Comparison of ENCODE assay signal across 30 mouse cellular contexts in genomic region chr17:48185252-48185651, GRCm38 (mm10). TPM values are rescaled to one million over a fixed set of nuclear protein-coding genes. Genes with fewer than 3 reads are reported as not detected.
DNase-seq lines count a peak whose midpoint lies in the region; ATAC-seq and TF ChIP-seq lines count a peak whose summit lies in the region.
"Had no signal": no experiment of that assay in that cellular context is flagged by ENCODE, and none has a peak within 500 bp of the region (broad histone marks: within the 10 kb centered on the region; RNA-seq: fewer than 3 reads in every experiment).

No protein-coding gene starts in this region.

- intact Hi-C loops in left cerebral cortex, postnatal 25 days (cut with DNase I): no loop called here

- no peak for ATAC-seq in kidney, postnatal 0 days (replicated peaks; ENCODE audit: low FRiP score, low read depth)
- ATAC-seq in megakaryocyte, adult 5-6 weeks (ENCODE audit: poor library complexity, severe bottlenecking): peak; percentile 98
- no peak for ATAC-seq in forebrain, embryonic 12.5 days (ENCODE audit: low FRiP score)
- ATAC-seq in midbrain, postnatal 0 days (ENCODE audit: low FRiP score): no peak
- ATAC-seq: activated CD4-positive, CD25-positive, alpha-beta regulatory T cell, adult 4 months; intestine, embryonic 16.5 days had no signal

- H3K4me3 ChIP-seq in kidney, postnatal 0 days (replicated peaks; ENCODE audit: low read depth, low read length): no peak overlapping the region
- no peak overlapping the region for H3K4me3 ChIP-seq in forebrain, embryonic 12.5 days (replicated peaks)
- no peak overlapping the region for H3K4me3 ChIP-seq in midbrain, postnatal 0 days (ENCODE audit: low read depth, low read length)
- H3K4me3 ChIP-seq: heart, embryonic 13.5 days; hindbrain, embryonic 15.5 days; kidney, embryonic 15.5 days; liver, embryonic 13.5 days; neural tube, embryonic 13.5 days had no signal

- no peaks in the 10 kb centered on the region for H3K4me1 ChIP-seq in kidney, postnatal 0 days (replicated peaks; ENCODE audit: insufficient read depth, low read length)
- H3K4me1 ChIP-seq in forebrain, embryonic 12.5 days: no peaks in the 10 kb centered on the region
- no peaks in the 10 kb centered on the region for H3K4me1 ChIP-seq in midbrain, postnatal 0 days (ENCODE audit: insufficient read depth, low read length)
- H3K4me1 ChIP-seq: heart, embryonic 13.5 days; hindbrain, embryonic 15.5 days; kidney, embryonic 15.5 days; liver, embryonic 13.5 days; neural tube, embryonic 13.5 days had no signal

- no peak overlapping the region for H3K27ac ChIP-seq in kidney, postnatal 0 days
- no peak overlapping the region for H3K27ac ChIP-seq in forebrain, embryonic 12.5 days
- no peak overlapping the region for H3K27ac ChIP-seq in midbrain, postnatal 0 days (ENCODE audit: low read depth, low read length)
- H3K27ac ChIP-seq: heart, embryonic 13.5 days; hindbrain, embryonic 15.5 days; kidney, embryonic 15.5 days; liver, embryonic 13.5 days; neural tube, embryonic 13.5 days; stomach, postnatal 0 days had no signal

- H3K36me3 ChIP-seq in kidney, postnatal 0 days (ENCODE audit: insufficient read depth, low read length): no peaks in the 10 kb centered on the region
- no peaks in the 10 kb centered on the region for H3K36me3 ChIP-seq in forebrain, embryonic 12.5 days (replicated peaks)
- no peaks in the 10 kb centered on the region for H3K36me3 ChIP-seq in midbrain, postnatal 0 days (ENCODE audit: insufficient read depth, low read length)
- H3K36me3 ChIP-seq: heart, embryonic 13.5 days; hindbrain, embryonic 15.5 days; kidney, embryonic 15.5 days; liver, embryonic 13.5 days; neural tube, embryonic 13.5 days had no signal

- no peaks in the 10 kb centered on the region for H3K27me3 ChIP-seq in kidney, postnatal 0 days (ENCODE audit: insufficient read depth, low read length)
- H3K27me3 ChIP-seq in forebrain, embryonic 12.5 days: no peaks in the 10 kb centered on the region
- H3K27me3 ChIP-seq in midbrain, postnatal 0 days (ENCODE audit: insufficient read depth, low read length): no peaks in the 10 kb centered on the region
- H3K27me3 ChIP-seq: heart, embryonic 13.5 days; hindbrain, embryonic 15.5 days; kidney, embryonic 15.5 days; liver, embryonic 13.5 days; neural tube, embryonic 13.5 days had no signal

- no peak overlapping the region for H3K4me2 ChIP-seq in kidney, postnatal 0 days (ENCODE audit: low read length)
- H3K4me2 ChIP-seq in forebrain, embryonic 12.5 days: no peak overlapping the region
- no peak overlapping the region for H3K4me2 ChIP-seq in midbrain, postnatal 0 days (ENCODE audit: low read depth, low read length, poor library complexity, severe bottlenecking)
- H3K4me2 ChIP-seq: heart, embryonic 13.5 days; hindbrain, embryonic 15.5 days; kidney, embryonic 15.5 days; liver, embryonic 13.5 days; midbrain, embryonic 11.5 days; neural tube, embryonic 13.5 days had no signal

- no peak overlapping the region for H3K9ac ChIP-seq in kidney, postnatal 0 days (ENCODE audit: low read depth, low read length)
- H3K9ac ChIP-seq in forebrain, embryonic 12.5 days: no peak overlapping the region
- H3K9ac ChIP-seq in midbrain, postnatal 0 days (replicated peaks; ENCODE audit: low read length, poor library complexity, severe bottlenecking): no peak overlapping the region
- H3K9ac ChIP-seq: heart, embryonic 13.5 days; hindbrain, embryonic 15.5 days; kidney, embryonic 15.5 days; liver, embryonic 13.5 days; neural tube, embryonic 13.5 days had no signal

- WGBS in kidney, postnatal 0 days: 66% methylated on average over 5 of the region's 5 CpGs
- 83% methylated on average over 5 of the region's 5 CpGs for WGBS in forebrain, embryonic 12.5 days
- 74% methylated on average over 5 of the region's 5 CpGs for WGBS in midbrain, postnatal 0 days

- no peaks in the 10 kb centered on the region for H3K9me3 ChIP-seq in kidney, postnatal 0 days (replicated peaks; ENCODE audit: low read length)
- no peaks in the 10 kb centered on the region for H3K9me3 ChIP-seq in forebrain, embryonic 12.5 days
- H3K9me3 ChIP-seq in midbrain, postnatal 0 days (ENCODE audit: low read length): no peaks in the 10 kb centered on the region
- H3K9me3 ChIP-seq: heart, embryonic 13.5 days; hindbrain, embryonic 15.5 days; kidney, embryonic 15.5 days; liver, embryonic 13.5 days; neural tube, embryonic 13.5 days had no signal

- DNase-seq in kidney, postnatal 0 days (ENCODE audit: low spot score): peak; percentile 1
- no peak for DNase-seq in kidney, postnatal 10 days
- DNase-seq in spleen, postnatal 36 days (ENCODE audit: low spot score in 2 of 2): peak; percentile 14 to 26
- DNase-seq in spleen, postnatal 10 days (ENCODE audit: low spot score in 2 of 2): no peak
- no peak for DNase-seq in midbrain, postnatal 0 days (ENCODE audit: low spot score)
- DNase-seq in left cerebral cortex, postnatal 25 days (ENCODE audit: low spot score in 2 of 2): no peak
- DNase-seq: adrenal gland, postnatal 25 days; cerebellum, adult 11 months; cerebellum, postnatal 14 days; embryo, embryonic 11 days; left cerebral cortex, postnatal 4 days; liver, embryonic 13.5 days; right cerebral cortex, postnatal 14 days had no signal

- no peak for TF ChIP-seq CTCF in kidney, postnatal 0 days (IDR thresholded peaks at IDR 0.05; ENCODE audit: low read depth)
- TF ChIP-seq CTCF in midbrain, postnatal 0 days (IDR thresholded peaks at IDR 0.05): no peak

RNA-seq across cellular contexts. Expression of gene A530064D06Rik, which starts 18.2 kb away (rescaled TPM):
- 0.08 and 0.26 TPM in 2 replicates for polyA plus RNA-seq in kidney, postnatal 0 days (2015; fragmentation: Nextera tagmentation; extraction: Ambion mirVana)
- total RNA-seq in megakaryocyte, adult 5-6 weeks (2015): 43.0 and 46.9 TPM in 2 replicates
- total RNA-seq in megakaryocyte, adult 5-6 weeks (2017): 58.8 and 60.9 TPM in 2 replicates
- not detected in 2 replicates for polyA plus RNA-seq in forebrain, embryonic 12.5 days (2016; fragmentation: Nextera tagmentation; extraction: Ambion mirVana)
- not detected in 2 replicates for total RNA-seq in midbrain, postnatal 0 days (2014; rRNA removed)
- not detected in 2 replicates for polyA plus RNA-seq in midbrain, postnatal 0 days (2015; fragmentation: Nextera tagmentation; extraction: Ambion mirVana)
- total RNA-seq in left cerebral cortex, postnatal 25 days (2021): not detected
- total RNA-seq: adrenal gland, postnatal 25 days; gastrocnemius, adult 18-20 months; heart, postnatal 25 days; layer of hippocampus, adult 18-20 months; left cerebral cortex, adult 18-20 months; left cerebral cortex, postnatal 4 days had no signal
- polyA plus RNA-seq: activated CD4-positive, CD25-positive, alpha-beta regulatory T cell, adult 4 months; hindbrain, embryonic 15.5 days; kidney, embryonic 15.5 days; midbrain, embryonic 11.5 days; neural tube, embryonic 13.5 days; stomach, postnatal 0 days had no signal

RNA-seq across cellular contexts. Expression of gene 9830107B12Rik, which starts 39.2 kb away (rescaled TPM):
- not detected in 2 replicates for polyA plus RNA-seq in kidney, postnatal 0 days (2015; fragmentation: Nextera tagmentation; extraction: Ambion mirVana)
- total RNA-seq in megakaryocyte, adult 5-6 weeks (2015): 9.9 and 12.1 TPM in 2 replicates
- total RNA-seq in megakaryocyte, adult 5-6 weeks (2017): 19.1 and 19.9 TPM in 2 replicates
- polyA plus RNA-seq in forebrain, embryonic 12.5 days (2016; fragmentation: Nextera tagmentation; extraction: Ambion mirVana): not detected in 2 replicates
- total RNA-seq in midbrain, postnatal 0 days (2014; rRNA removed): not detected in 2 replicates
- not detected in 2 replicates for polyA plus RNA-seq in midbrain, postnatal 0 days (2015; fragmentation: Nextera tagmentation; extraction: Ambion mirVana)
- not detected for total RNA-seq in left cerebral cortex, postnatal 25 days (2021)
- total RNA-seq: adrenal gland, postnatal 25 days; gastrocnemius, adult 18-20 months; heart, postnatal 25 days; layer of hippocampus, adult 18-20 months; left cerebral cortex, adult 18-20 months; left cerebral cortex, postnatal 4 days had no signal
- polyA plus RNA-seq: activated CD4-positive, CD25-positive, alpha-beta regulatory T cell, adult 4 months; embryonic facial prominence, embryonic 14.5 days; gonadal fat pad, adult 2 months; heart, embryonic 13.5 days; hindbrain, embryonic 15.5 days; intestine, embryonic 16.5 days; kidney, embryonic 15.5 days; midbrain, embryonic 11.5 days; neural tube, embryonic 13.5 days; stomach, postnatal 0 days; thymus, postnatal 0 days had no signal

RNA-seq across cellular contexts. Expression of gene Trem1, which starts 47.3 kb away (rescaled TPM):
- polyA plus RNA-seq in kidney, postnatal 0 days (2015; fragmentation: Nextera tagmentation; extraction: Ambion mirVana): 0.08 and 0.13 TPM in 2 replicates
- 5.4 and 6.6 TPM in 2 replicates for total RNA-seq in megakaryocyte, adult 5-6 weeks (2015)
- 18.9 and 19.2 TPM in 2 replicates for total RNA-seq in megakaryocyte, adult 5-6 weeks (2017)
- polyA plus RNA-seq in forebrain, embryonic 12.5 days (2016; fragmentation: Nextera tagmentation; extraction: Ambion mirVana): 0.09 TPM in 1 of 2 replicates, not detected in the other
- not detected in 2 replicates for total RNA-seq in midbrain, postnatal 0 days (2014; rRNA removed)
- polyA plus RNA-seq in midbrain, postnatal 0 days (2015; fragmentation: Nextera tagmentation; extraction: Ambion mirVana): not detected in 2 replicates
- total RNA-seq in left cerebral cortex, postnatal 25 days (2021): not detected
- total RNA-seq: adrenal gland, postnatal 25 days; gastrocnemius, adult 18-20 months; heart, postnatal 25 days; layer of hippocampus, adult 18-20 months; left cerebral cortex, adult 18-20 months; left cerebral cortex, postnatal 4 days had no signal
- polyA plus RNA-seq: activated CD4-positive, CD25-positive, alpha-beta regulatory T cell, adult 4 months; hindbrain, embryonic 15.5 days; midbrain, embryonic 11.5 days; stomach, postnatal 0 days had no signal

Comparison
In these comparisons a context has a peak if more than half of its experiments do, and no peak if none do; other contexts are left out.
1. DNase-seq: peak in kidney, postnatal 0 days (single experiment) and spleen, postnatal 36 days (2 of 2); none in kidney, postnatal 10 days (single experiment), spleen, postnatal 10 days (0 of 2), midbrain, postnatal 0 days (single experiment) and left cerebral cortex, postnatal 25 days (0 of 2).
2. RNA of gene A530064D06Rik, which starts 18.2 kb away (total RNA-seq): 43.0 to 60.9 TPM in megakaryocyte, adult 5-6 weeks; not detected in midbrain, postnatal 0 days and not detected in left cerebral cortex, postnatal 25 days; every median in the first group is over 10 times any median in the second.
3. RNA of gene 9830107B12Rik, which starts 39.2 kb away (total RNA-seq): 9.9 to 19.9 TPM in megakaryocyte, adult 5-6 weeks; not detected in midbrain, postnatal 0 days and not detected in left cerebral cortex, postnatal 25 days; every median in the first group is over 10 times any median in the second.